Mouse (Mus musculus): ENCODE measurements around the gene Cpm.

GRCm38 (mm10) chr10:117674359-117675019 is 45.2 kb downstream of the Cpm start:
- TF ChIP-seq POLR2A (IDR thresholded peaks at IDR 0.05; ENCODE audit: extremely low read depth, insufficient read depth, low read length) (no peak), CTCF (IDR thresholded peaks at IDR 0.05; ENCODE audit: low read depth, low read length) (no peak)

All from liver, adult 2 months (tissue).